Mouse (Mus musculus) ES-Bruce4 (cell line): ENCODE data around the gene Igsf6.

ENCODE experiments used
- CTCF ChIP-seq: IDR thresholded peaks from one replicate; pipeline ENCODE4 v1.8.1; 2011; ENCODE audit warnings: low read depth, low read length
- EP300 ChIP-seq: IDR thresholded peaks from 2 replicates; pipeline ENCODE4 v1.6.1; 2011; ENCODE audit warnings: low read depth, low read length; ENCODE audit not compliant: insufficient read depth
- POLR2A ChIP-seq: IDR thresholded peaks from one replicate; pipeline ENCODE4 v1.8.1; 2011; ENCODE audit warnings: low read length; ENCODE audit not compliant: insufficient read depth

- no peak for TF ChIP-seq POLR2A
- TF ChIP-seq CTCF: no peak
- TF ChIP-seq EP300: no peak
These were observed 39.7 kb downstream of the Igsf6 start for GRCm38 (mm10) chr7:121034701-121035141.
